Mouse (Mus musculus): ENCODE data around the gene Arhgef3. TPM values are rescaled to one million over a fixed set of nuclear protein-coding genes. Genes with fewer than 3 reads are reported as not detected.

The Arhgef3 gene
- polyA plus RNA-seq, 1 experiment from 2014 or later, result 1.7 TPM

- 61% methylated on average over 16 of the region's 16 CpGs for WGBS
- no peak for ATAC-seq
Observed at GRCm38 (mm10) chr14:27229441-27230147, 114.9 kb downstream of the Arhgef3 start.

GRCm38 (mm10) chr14:27230262-27231022, 115.7 kb downstream of the Arhgef3 start:
- Histone ChIP-seq H3K9ac (replicated peaks) (no peak overlapping the region), H3K9me3 (no peaks in the 10 kb centered on the region), H3K4me3 (replicated peaks) (no peak overlapping the region), H3K36me3 (no peaks in the 10 kb centered on the region), H3K4me1 (replicated peaks) (peaks cover 15% of the 10 kb centered on the region), H3K4me2 (replicated peaks) (no peak overlapping the region), H3K27me3 (no peaks in the 10 kb centered on the region), H3K27ac (no peak overlapping the region)
- WGBS, result 36% methylated on average over 18 of the region's 18 CpGs
- no peak for ATAC-seq

More at GRCm38 (mm10) chr14:27229441-27230147, 114.9 kb downstream of the Arhgef3 start:
- no peaks in the 10 kb centered on the region for H3K27me3 ChIP-seq
- H3K4me2 ChIP-seq (replicated peaks), result no peak overlapping the region
- no peak overlapping the region for H3K27ac ChIP-seq
- no peaks in the 10 kb centered on the region for H3K9me3 ChIP-seq
- H3K4me3 ChIP-seq (replicated peaks), result no peak overlapping the region
- H3K36me3 ChIP-seq, result no peaks in the 10 kb centered on the region
- no peak overlapping the region for H3K9ac ChIP-seq (replicated peaks)
- H3K4me1 ChIP-seq (replicated peaks), result peaks cover 15% of the 10 kb centered on the region

- no peaks in the 10 kb centered on the region for H3K27me3 ChIP-seq
- H3K4me3 ChIP-seq (replicated peaks), result no peak overlapping the region
- H3K36me3 ChIP-seq, result no peaks in the 10 kb centered on the region
- WGBS, result 88% methylated on average over 8 of the region's 8 CpGs
- H3K4me2 ChIP-seq (replicated peaks), result no peak overlapping the region
- no peak for ATAC-seq
- peaks cover 15% of the 10 kb centered on the region for H3K4me1 ChIP-seq (replicated peaks)
- no peak overlapping the region for H3K27ac ChIP-seq
- H3K9ac ChIP-seq (replicated peaks), result no peak overlapping the region
- H3K9me3 ChIP-seq, result no peaks in the 10 kb centered on the region
Observed at GRCm38 (mm10) chr14:27231506-27231905, 116.8 kb downstream of the Arhgef3 start.

- Histone ChIP-seq H3K9ac (replicated peaks) (no peak overlapping the region), H3K27ac (no peak overlapping the region), H3K36me3 (no peaks in the 10 kb centered on the region), H3K27me3 (no peaks in the 10 kb centered on the region), H3K4me2 (replicated peaks) (no peak overlapping the region), H3K9me3 (no peaks in the 10 kb centered on the region), H3K4me1 (replicated peaks) (peaks cover 15% of the 10 kb centered on the region), H3K4me3 (replicated peaks) (no peak overlapping the region)
- no peak for ATAC-seq
- WGBS, result 92% methylated on average over 25 of the region's 25 CpGs
Observed at GRCm38 (mm10) chr14:27231974-27232780, 117.5 kb downstream of the Arhgef3 start.

GRCm38 (mm10) chr14:27233056-27233455, 118.4 kb downstream of the Arhgef3 start:
- no peak overlapping the region for H3K4me2 ChIP-seq (replicated peaks)
- no peak for ATAC-seq
- no peak overlapping the region for H3K9ac ChIP-seq (replicated peaks)
- H3K4me3 ChIP-seq (replicated peaks), result no peak overlapping the region
- WGBS, result 93% methylated on average over 7 of the region's 7 CpGs
- no peaks in the 10 kb centered on the region for H3K27me3 ChIP-seq
- no peak overlapping the region for H3K27ac ChIP-seq
- no peaks in the 10 kb centered on the region for H3K36me3 ChIP-seq
- peaks cover 19% of the 10 kb centered on the region for H3K4me1 ChIP-seq (replicated peaks)
- no peaks in the 10 kb centered on the region for H3K9me3 ChIP-seq

GRCm38 (mm10) chr14:27233656-27234055, 119.0 kb downstream of the Arhgef3 start:
- 82% methylated on average over 2 of the region's 2 CpGs for WGBS
- no peak overlapping the region for H3K4me2 ChIP-seq (replicated peaks)
- no peak for ATAC-seq
- no peaks in the 10 kb centered on the region for H3K27me3 ChIP-seq
- no peak overlapping the region for H3K4me3 ChIP-seq (replicated peaks)
- no peak overlapping the region for H3K27ac ChIP-seq
- H3K4me1 ChIP-seq (replicated peaks), result peaks cover 19% of the 10 kb centered on the region
- H3K36me3 ChIP-seq, result no peaks in the 10 kb centered on the region
- no peaks in the 10 kb centered on the region for H3K9me3 ChIP-seq
- H3K9ac ChIP-seq (replicated peaks), result no peak overlapping the region

GRCm38 (mm10) chr14:27234270-27234840, 119.7 kb downstream of the Arhgef3 start:
- no peaks in the 10 kb centered on the region for H3K27me3 ChIP-seq
- no peak for ATAC-seq
- no peak overlapping the region for H3K27ac ChIP-seq
- H3K9me3 ChIP-seq, result no peaks in the 10 kb centered on the region
- 73% methylated on average over 4 of the region's 4 CpGs for WGBS
- H3K4me2 ChIP-seq (replicated peaks), result no peak overlapping the region
- no peak overlapping the region for H3K9ac ChIP-seq (replicated peaks)
- H3K36me3 ChIP-seq, result no peaks in the 10 kb centered on the region
- H3K4me1 ChIP-seq (replicated peaks), result peaks cover 19% of the 10 kb centered on the region
- H3K4me3 ChIP-seq (replicated peaks), result no peak overlapping the region

- Histone ChIP-seq H3K27me3 (no peaks in the 10 kb centered on the region), H3K27ac (no peak overlapping the region), H3K4me2 (replicated peaks) (no peak overlapping the region), H3K4me3 (replicated peaks) (no peak overlapping the region), H3K9ac (replicated peaks) (no peak overlapping the region), H3K4me1 (replicated peaks) (peaks cover 9% of the 10 kb centered on the region), H3K9me3 (no peaks in the 10 kb centered on the region), H3K36me3 (no peaks in the 10 kb centered on the region)
- WGBS, result 84% methylated on average over 6 of the region's 6 CpGs
- ATAC-seq, result no peak
Observed at GRCm38 (mm10) chr14:27235897-27236553, 121.3 kb downstream of the Arhgef3 start.

- 66% methylated on average over 12 of the region's 12 CpGs for WGBS
- no peak overlapping the region for H3K27ac ChIP-seq
Observed at GRCm38 (mm10) chr14:27237522-27238187, 123.0 kb downstream of the Arhgef3 start.

GRCm38 (mm10) chr14:27238600-27239118, 124.0 kb downstream of the Arhgef3 start:
- H3K36me3 ChIP-seq, result no peaks in the 10 kb centered on the region
- no peak for ATAC-seq
- WGBS, result 88% methylated on average over 8 of the region's 8 CpGs
- H3K4me3 ChIP-seq (replicated peaks), result no peak overlapping the region
- no peaks in the 10 kb centered on the region for H3K9me3 ChIP-seq
- H3K27ac ChIP-seq, result no peak overlapping the region
- H3K4me2 ChIP-seq (replicated peaks), result no peak overlapping the region
- no peak overlapping the region for H3K9ac ChIP-seq (replicated peaks)
- no peaks in the 10 kb centered on the region for H3K27me3 ChIP-seq
- H3K4me1 ChIP-seq (replicated peaks), result peaks cover 4% of the 10 kb centered on the region

More at GRCm38 (mm10) chr14:27237522-27238187, 123.0 kb downstream of the Arhgef3 start:
- no peak overlapping the region for H3K4me2 ChIP-seq (replicated peaks)
- no peak for ATAC-seq
- no peak overlapping the region for H3K4me3 ChIP-seq (replicated peaks)
- no peaks in the 10 kb centered on the region for H3K9me3 ChIP-seq
- H3K36me3 ChIP-seq, result no peaks in the 10 kb centered on the region
- H3K9ac ChIP-seq (replicated peaks), result no peak overlapping the region
- peaks cover 4% of the 10 kb centered on the region for H3K4me1 ChIP-seq (replicated peaks)
- no peaks in the 10 kb centered on the region for H3K27me3 ChIP-seq
